Comparison of ENCODE assay signal across 23 mouse cellular contexts in the genomic region with DNA sequence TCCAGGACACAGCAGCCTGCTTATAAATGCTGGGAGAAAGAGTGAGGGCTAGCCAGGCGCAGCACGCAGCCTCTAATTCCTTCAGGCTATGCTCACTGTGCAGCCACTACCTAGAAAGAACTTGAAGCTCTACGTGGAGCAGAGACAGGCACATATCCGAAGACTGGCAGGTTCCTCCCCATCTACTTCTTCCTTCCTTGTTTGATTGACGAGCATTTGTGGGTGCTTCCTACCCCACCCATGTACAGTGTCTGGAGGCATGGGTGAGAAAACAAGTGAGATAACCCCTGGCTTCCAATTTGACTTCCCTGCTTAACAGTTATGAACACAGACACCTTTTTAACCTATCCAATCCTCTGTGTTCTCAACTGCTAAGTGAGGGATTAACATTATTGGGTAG. TPM values are rescaled to one million over a fixed set of nuclear protein-coding genes. Genes with fewer than 3 reads are reported as not detected.
"Had no signal": no experiment of that assay in that cellular context is flagged by ENCODE, and none has a peak within 500 bp of the region (broad histone marks: within the 10 kb centered on the region; RNA-seq: fewer than 3 reads in every experiment).

No protein-coding gene starts in this region.

- H3K27ac ChIP-seq: limb, embryonic 15.5 days; liver, embryonic 12.5 days; lung, embryonic 15.5 days; midbrain, embryonic 12.5 days; neural tube, embryonic 15.5 days had no signal

- H3K4me2 ChIP-seq: limb, embryonic 15.5 days; liver, embryonic 12.5 days; lung, embryonic 15.5 days; midbrain, embryonic 12.5 days; neural tube, embryonic 15.5 days had no signal

- H3K9me3 ChIP-seq: limb, embryonic 15.5 days; liver, embryonic 12.5 days; lung, embryonic 15.5 days; midbrain, embryonic 12.5 days; neural tube, embryonic 15.5 days had no signal

- H3K4me3 ChIP-seq: limb, embryonic 15.5 days; liver, embryonic 12.5 days; lung, embryonic 15.5 days; midbrain, embryonic 12.5 days; neural tube, embryonic 15.5 days had no signal

- H3K4me1 ChIP-seq: limb, embryonic 15.5 days; liver, embryonic 12.5 days; lung, embryonic 15.5 days; midbrain, embryonic 12.5 days had no signal

- DNase-seq: kidney, adult 8-10 months; kidney, postnatal 25 days; layer of hippocampus, adult 9-11 months; layer of hippocampus, postnatal 36 days; lung, postnatal 14 days; right cerebral cortex, adult 18-20 months; thymus, adult 2 months; thymus, postnatal 25 days had no signal

- H3K27me3 ChIP-seq: limb, embryonic 15.5 days; liver, embryonic 12.5 days; lung, embryonic 15.5 days; midbrain, embryonic 12.5 days; neural tube, embryonic 15.5 days had no signal

- ATAC-seq: intestine, postnatal 0 days; liver, embryonic 12.5 days; midbrain, embryonic 16.5 days had no signal

- H3K36me3 ChIP-seq: limb, embryonic 15.5 days; liver, embryonic 12.5 days; lung, embryonic 15.5 days; midbrain, embryonic 12.5 days; neural tube, embryonic 15.5 days had no signal

- H3K9ac ChIP-seq: limb, embryonic 15.5 days; liver, embryonic 12.5 days; lung, embryonic 15.5 days; midbrain, embryonic 12.5 days; neural tube, embryonic 15.5 days had no signal

RNA-seq across cellular contexts. Expression of gene Gm37419, which starts 28.5 kb away (rescaled TPM):
- total RNA-seq: layer of hippocampus, postnatal 36 days; left cerebral cortex, adult 8-10 months; left cerebral cortex, postnatal 25 days had no signal
- polyA plus RNA-seq: intestine, postnatal 0 days; kidney, embryonic 16.5 days; limb, embryonic 11.5 days; limb, embryonic 15.5 days; liver, embryonic 12.5 days; liver, embryonic 16.5 days; lung, embryonic 15.5 days; midbrain, embryonic 12.5 days; midbrain, embryonic 16.5 days; neural tube, embryonic 11.5 days; neural tube, embryonic 15.5 days; stomach, embryonic 14.5 days; thymus, adult 2 months; urinary bladder, adult 2 months had no signal
